Mouse (Mus musculus) skeletal muscle tissue, adult 2 months (tissue): Measurements from ENCODE around the gene Add2.

Source experiments
- DNase-seq: peaks from one replicate; pipeline ENCODE4 v3.0.0-alpha.2; 2012; ENCODE audit warnings: low read depth, low spot score

Add2 gene

DNA sequence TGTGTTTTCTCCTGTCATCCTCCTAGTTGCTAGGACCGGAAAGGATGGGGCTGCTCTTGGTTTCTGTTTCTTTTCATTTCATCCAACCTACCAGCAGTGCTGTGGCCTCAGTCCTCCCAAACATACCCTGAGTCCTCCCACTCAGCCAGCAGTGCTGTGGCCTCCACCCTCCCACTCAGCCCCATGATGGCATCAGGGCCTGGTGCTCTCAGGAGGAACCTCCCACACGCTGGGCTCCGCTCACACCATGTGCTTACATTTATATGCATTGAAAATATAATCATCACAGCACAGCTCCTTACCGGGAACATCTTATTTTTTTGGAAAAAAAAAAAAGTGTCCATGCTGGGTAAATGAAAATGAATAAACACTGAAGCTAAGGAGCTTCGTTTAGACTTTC, 20.0 kb downstream of the Add2 start:
- DNase-seq = no peak

DNA sequence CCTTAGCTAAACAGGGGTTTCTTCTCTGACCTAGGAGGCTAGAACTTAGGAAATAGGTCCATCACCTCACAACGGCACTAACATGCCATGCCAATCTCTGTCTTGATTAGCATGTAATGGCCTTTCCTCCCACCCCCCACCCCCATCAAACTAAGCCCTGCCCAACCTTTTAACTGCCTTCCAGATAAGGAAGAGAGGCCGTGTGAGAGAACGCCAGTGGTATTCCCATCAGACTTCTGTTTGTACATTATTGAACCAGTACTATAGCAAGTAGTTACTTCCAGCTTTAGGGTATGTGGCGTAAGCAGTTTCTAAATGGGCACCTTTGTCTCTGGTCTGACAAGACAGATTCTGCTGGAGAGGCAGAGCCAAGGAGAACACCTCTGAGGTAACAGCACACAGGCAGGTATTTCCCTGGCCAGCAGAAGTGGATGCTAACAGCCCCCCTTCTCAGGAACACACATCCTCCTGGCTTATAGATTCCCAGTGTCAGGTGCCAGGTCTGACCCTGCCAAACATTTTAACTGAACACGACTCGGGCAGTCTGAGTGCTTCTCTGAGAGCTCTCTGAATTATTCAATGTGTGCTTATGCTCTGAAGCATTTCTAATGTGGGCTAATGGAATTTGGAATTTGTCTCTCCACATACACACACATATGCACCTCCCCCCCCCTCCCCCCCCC, 22.2 kb downstream of the Add2 start:
- no peak for DNase-seq

DNA sequence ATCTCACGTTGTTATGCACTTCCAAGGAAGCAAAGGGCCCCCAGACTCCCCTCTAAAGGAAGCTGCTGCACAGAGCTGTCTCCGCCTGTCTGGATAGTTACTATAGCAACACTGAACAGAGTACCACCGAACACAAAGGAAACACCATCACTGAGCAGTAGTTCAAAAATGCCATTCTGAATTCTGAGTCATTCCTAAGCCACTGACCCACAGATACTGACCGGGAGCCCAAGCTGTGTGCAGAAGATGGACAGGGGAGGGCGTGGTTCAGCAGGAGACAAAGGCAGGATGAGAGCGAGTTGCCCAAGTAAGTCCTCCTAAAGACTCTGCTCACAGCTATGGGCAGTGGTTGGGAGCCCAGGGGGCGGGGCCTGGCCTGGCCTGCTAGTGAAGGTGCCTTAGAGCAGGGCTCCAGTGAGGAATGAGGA, 23.6 kb downstream of the Add2 start:
- no peak for DNase-seq

DNA sequence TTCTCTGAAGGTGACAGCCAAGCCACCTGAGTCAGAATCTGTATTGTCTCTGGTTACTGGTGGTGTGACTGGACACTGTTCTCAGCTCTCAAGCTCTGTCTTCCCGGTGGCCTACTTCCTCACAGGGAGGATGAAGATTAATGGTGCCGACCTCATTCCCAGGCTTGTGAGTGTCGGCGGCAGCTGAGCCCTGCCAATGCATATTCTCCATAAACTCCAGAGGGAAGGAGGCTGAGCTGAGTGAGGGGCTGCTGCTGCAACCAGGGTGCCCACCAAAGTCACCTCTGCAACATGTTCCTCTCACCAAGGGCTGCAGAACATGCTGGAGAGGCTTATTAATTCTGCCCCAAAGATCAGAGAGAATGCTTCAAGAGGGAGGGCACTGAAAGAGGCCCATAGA, 24.1 kb downstream of the Add2 start:
- no peak for DNase-seq

DNA sequence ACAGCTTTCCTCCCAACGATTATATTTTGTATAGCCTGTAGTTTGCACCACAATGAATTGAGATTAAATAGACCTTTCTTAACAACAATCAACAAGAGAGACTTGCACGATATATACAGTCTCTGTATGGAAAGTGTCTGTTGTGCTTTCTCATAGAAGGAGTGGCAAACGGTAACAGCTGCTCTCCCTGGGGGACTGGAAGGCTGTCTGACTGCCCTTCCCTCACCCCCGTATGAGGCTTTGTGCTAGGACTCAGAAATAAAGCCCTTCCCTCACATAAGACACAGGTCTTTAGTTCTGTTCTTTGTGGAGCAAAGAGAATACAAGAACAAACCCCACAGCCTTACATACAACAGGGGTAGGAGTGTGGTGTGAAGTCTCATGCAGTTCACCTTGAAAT, 24.6 kb downstream of the Add2 start:
- DNase-seq = no peak

DNA sequence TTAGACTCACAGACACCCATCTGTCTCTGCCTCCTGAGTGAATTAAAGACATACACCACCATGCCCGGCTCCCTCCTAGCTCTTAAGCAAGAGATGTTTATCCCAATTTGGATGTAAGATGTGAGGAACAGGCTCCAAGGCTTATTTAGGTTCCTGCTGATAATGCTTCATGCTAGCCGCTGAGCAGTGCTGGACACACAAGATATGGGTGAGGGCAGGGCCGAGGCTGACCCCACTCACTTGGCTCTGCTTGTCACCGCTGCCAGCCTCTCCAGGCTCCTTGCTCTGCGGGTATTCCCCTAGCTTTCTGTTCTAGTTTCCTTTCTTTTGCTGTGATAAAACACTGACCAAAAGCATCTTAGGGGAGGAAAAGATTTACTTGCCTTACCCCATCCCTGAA, 25.1 kb downstream of the Add2 start:
- DNase-seq = no peak

DNA sequence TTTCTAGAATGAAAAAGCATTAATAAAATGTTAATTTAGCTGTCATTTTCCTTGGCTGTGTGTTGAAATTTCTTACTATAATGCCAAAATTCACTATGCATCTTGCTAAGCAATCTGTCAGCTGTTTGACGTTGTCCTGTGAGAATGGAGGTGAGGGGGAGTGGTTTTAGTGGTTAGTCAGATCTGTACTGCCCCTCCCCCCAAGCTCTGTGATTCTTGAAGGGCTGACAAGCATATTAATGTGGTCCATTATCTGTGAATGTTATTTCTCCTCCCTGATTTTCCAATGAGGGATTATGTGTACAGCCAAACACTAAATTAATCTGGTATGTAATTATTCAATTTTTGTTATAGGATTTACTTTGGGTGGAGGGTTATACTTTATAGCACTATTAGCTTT, 30.0 kb downstream of the Add2 start:
- no peak for DNase-seq

DNA sequence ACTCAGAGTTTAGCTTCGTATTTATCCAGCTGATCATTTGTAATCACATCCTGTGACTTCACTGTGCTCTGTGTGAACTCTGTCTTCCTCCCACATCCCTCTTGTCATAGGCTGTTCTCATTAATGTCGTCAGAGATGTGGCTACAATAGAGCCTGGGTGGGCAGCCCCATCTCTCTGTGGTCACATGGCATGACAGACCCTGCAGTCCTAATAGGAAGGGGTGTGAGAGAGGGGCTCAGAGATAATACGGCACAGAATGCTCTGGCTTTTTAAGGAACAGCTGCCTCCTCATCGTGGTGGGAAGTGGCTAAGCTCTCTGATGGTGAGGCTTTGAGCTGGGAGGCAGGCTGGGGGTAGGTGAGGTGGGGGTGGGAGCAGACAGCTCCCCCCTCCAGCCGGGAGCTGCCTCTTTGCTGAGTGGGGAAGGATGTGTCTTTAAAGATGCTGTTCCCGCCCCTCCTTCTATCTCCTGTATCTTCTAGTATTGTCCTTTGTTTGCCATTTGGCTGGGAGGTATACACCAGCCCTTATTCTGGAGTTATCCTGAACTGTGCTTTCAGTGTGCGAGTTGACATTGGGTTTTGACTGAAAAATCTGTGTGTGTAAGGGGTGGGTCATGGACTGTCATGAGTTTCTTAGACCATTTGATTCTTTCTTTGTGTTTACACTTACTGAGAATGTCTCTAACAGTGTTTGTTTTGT, 30.8 kb downstream of the Add2 start:
- DNase-seq = no peak

DNA sequence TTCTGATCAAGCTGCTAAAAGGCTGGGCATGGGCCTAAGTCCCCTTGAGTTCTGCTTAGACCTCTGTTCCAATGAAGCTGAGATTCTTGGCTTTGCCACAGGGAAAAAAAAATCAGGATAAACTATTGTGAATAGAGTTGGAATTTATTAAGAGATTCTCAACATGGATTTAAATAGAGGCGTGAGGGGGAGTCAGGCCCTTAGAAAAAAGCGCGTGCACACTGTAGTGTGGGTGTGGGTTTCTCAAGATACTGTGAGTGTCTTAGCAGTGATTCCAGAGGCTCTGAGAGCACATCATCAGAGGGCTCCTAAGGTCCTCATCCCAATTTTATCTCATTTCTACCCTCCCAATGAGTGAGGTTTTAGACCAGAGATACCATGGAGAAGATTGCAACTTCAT, 31.7 kb downstream of the Add2 start:
- no peak for DNase-seq

DNA sequence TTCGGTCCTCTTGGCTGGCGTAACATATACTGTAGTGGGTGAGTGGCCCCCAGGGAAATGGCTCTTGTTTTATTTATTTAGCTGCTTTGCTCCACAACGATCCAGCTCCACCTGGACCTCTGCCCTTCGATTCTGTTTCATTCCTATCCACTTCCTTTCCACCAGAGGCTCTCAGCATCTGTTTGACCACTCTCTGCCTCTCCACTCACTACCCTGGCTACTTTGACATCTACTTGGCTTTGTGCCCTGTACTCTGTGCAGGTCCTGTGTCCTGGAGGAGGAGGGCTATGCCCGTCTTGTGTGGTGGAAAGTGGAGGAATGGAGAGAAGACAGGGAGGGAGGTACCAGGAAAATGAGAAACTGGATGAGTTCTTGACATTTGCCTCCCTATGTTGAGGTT, 33.7 kb downstream of the Add2 start:
- DNase-seq = no peak

DNA sequence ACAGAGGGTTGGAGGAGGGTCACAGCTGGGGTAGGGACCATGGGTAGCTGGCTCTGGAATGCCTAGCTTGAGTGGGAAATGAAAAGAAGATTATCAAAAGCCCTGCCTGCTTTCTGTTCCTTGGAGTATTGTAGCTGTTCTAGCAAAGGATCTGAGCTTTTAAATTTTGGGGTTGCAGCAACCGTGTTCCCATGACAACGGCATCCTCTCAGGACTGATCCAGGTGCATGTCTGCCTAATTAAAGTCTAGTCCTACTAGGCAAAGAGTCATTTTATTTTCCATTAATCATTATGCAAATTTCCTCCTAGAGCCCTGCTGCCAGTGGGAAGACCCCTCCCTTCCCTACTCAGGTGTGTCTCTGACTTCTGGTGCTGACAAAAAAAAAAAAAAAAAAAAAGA, 34.2 kb downstream of the Add2 start:
- no peak for DNase-seq

DNA sequence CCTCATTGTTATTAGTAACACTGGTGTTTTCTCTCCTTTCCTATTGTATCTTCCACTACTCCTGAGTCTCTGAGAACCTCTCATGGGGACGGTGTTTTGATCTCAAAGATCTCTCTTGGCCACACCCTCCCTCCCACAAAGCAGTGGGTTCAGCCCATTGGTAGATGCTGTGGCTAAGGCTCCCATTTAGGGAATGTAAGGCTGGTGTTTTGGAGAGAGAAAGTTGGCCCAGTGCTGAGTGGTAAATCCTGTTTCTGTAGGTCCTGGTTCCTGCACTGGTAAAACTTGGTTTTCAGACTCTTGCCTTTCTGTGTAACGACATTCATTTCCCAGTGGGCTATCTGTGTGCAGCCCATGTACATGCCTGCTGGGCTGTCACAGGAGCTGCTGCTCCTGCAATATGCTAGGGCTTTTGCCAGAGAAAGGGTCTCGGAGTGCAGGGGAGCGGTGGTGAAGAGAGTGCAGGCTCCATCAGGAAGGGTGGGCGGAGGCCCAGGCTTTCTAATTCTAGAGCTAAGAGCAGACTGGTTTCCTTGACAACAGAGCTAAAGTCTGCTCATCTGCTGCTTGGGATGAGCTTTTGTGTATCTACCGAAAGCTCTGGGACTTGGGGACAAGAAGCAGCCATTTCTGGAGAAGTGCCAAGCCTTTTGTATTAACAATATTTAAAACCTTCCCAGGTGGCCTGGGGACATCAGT, 36.0 kb downstream of the Add2 start:
- DNase-seq = no peak

DNA sequence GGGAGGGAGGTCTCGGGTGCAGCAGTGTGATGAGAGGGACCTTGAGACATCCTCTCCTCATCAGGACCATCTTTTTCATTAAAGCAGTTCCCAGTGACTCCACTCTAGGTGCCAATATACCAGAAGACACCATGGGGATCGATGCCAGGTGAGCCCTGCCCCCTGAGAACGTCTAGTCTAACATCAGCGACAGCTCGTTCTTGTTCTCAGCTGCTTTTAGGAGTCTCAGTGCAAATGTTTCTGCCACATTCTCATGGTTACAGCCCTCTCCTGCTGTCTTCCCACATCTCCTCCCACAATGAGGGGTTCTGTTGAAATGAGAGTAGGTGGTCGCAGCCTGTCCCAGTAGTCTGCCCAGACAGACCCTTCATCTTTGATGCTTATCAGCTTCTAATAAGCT, 38.2 kb downstream of the Add2 start:
- no peak for DNase-seq

DNA sequence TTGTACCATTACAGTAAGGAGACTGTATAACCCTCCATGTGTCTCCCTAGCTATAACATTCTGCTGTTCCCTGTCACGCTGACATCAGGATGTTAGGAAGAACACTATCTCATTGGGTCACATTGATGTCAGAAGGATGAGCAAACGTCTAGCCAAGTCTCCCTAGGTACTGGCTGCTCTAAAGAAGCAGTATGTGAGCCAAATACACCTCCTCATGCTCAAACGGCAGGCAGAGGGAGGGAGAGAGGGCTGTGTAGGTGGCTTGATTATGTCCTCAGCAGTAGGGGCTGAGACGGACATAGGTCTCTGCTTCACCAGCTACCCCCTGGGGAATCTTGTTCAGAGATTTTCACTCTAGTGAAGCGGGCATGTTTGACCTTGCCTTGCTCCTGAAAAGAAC, 38.7 kb downstream of the Add2 start:
- no peak for DNase-seq

DNA sequence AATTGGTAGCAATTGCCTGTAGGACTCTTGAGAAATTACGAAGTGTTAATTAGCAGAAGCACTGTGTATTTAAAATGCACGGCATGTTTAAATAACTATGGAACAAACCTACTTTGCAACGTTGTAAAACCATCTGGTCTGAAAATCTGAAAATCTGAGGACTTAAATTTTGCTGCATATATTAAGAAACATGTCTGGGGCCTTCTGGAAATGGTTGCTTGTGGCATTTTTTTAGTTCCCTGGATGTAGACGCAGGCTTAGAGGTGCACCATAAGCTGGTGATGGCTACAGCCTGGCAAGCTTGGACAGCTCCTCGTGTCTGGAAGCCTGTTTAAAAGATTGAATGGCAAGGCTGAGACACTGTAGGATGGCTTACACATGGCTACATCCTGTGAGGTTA, 40.5 kb downstream of the Add2 start:
- DNase-seq = no peak

DNA sequence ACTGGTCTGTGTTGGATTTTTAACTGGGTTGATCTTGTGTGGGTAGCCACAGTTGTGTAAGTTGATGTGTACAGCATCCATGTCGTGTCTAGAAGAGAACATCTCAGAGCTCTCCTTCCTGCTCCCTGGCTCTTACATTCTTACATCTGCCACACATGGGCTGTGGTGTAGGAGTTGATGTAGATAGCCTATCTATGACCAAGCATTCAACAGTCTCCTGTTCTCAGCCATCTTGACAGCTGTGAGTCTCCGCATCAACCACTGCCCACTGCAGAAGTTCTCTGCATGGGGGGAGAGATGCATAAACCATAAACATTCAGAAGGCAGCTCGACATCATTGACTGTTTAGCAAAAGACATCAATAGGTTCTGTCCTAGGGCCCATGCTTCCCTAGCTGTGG, 41.4 kb downstream of the Add2 start:
- no peak for DNase-seq

DNA sequence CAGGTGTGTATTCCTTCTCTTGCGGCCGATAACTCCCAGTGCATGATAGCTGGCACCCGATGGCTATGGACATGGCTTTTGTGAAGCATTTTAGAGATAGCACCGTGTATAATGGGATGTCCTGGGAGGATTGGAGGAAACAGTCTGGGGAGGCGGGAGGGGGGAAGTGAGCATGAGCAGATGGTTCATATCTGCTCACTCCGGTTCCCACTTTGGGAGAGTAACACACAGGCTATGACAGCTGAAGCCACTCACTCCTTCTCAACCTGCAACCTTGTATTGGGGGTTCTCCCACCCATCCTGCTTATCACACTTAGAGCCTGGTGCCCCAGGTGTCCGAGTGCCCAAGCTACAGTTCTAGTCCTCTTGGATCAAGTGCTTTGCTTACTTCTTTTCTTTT, 41.8 kb downstream of the Add2 start:
- no peak for DNase-seq

DNA sequence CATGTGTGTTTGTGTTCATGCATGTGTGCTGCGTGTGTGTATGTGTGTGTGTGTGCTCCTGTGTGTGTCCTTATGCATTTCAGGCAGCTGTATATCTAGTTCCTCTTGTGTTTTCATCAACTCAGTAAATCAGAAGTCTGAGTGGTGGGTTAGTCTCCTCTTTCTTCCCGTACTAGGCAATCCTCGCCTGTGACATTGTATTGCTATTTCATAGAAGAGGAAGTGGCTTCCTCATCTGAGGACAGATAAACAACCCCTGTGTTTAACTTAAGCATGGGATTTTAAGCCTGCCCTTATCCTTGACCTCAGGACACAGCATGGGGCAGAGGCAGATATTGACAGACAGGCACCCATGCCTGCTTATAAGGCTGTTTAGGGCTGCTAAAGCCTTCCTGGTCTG, 45.4 kb downstream of the Add2 start:
- DNase-seq = no peak

DNA sequence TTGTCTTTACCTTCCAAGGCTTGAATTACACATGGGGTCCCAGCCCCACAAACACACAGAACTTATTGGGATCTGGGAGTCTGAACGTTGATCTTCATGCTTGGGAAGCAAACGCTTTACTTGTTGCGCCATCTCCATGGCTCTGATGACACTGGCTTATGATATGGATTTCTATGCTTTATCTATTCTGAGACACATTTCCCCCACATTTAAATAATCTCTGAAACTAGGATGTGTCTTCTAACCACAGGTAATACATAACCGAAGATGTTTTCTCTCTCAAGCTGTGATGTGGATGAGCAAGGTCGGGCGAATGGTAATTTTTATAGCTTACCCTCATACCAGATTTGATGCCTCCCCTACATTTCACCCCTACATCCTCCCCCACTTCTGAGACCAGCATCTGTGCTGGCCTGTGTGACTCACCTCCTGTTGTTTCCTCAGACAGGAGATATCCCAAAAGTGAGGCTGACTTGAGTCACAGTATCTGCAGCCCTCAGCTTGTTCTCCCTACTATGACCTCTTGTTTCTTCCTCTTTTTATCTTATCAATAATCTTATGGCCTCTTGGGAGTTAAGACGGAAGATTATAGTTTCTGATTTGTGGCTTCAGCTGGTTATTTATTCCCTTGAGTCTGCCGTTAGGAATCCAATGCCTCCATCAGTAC, 46.2 kb downstream of the Add2 start:
- no peak for DNase-seq

DNA sequence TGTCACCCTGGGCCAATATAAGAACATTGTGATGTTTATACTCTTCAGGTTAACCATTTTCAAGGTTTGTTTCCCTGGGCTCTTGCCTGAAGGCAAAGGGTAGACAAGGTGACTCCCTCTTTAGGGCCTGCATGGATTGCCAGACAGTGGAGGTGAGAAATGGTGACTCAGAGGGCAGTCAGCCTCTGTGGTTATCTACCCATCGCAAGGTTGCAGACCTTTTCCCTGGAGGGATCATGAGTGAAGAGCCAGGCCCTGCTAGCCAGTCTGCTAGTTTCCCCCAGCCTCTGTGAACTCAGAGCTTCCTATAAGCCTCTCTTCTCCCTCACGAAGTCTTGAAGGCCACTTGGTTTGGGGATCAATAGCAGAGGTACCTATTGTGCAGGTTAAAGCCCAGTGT, 48.0 kb downstream of the Add2 start:
- no peak for DNase-seq

DNA sequence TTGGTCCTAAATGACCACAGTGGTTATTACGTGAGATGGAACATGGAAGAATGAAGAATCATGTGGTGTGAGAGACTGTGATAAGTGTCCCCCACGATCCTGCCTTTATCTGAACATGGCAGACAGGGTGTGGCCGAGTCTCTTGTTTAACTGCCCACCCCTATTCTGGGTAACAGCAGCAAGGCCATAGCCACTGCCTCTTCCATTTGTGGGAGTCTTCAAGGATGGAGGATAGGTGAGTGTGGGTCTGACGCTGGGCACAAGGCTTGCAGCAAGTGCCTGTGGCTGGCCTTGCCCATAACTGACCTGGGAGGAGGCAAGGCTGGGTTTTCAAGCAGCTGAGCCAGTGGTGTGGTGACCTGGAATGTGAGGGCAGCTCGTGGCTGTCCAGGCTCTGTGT, 49.4 kb downstream of the Add2 start:
- no peak for DNase-seq

DNA sequence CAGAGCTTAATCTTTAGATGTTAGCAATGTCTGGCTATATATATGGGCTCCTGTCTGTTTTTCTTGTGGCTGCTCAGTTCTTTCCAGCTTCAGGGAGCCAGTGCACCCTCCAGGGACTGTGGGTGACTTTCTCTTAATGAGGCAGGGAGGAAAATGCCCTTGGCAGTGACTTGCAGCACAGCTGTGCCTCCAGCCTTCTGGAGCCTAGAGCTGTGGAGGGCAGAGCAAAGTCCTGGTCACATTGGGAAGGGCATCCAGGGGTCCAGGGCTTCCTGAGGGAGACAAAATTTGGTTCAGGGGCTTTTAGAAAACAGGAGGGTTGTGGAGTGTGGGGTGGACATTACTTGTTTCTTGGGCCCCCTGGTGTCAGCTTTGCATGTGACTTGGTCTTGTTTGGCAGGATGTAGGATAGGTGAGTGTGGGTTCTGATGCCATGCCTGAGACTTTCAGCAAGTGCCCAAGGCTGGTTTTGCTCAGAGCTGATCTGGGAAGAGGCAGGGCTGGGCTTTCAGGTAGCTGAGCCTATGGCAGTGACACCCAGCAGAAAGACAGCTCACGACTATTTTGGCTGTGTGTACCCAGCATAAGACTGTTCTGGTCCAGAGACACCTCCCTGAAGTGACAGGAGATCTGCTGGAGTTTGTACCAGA, 50.0 kb downstream of the Add2 start:
- no peak for DNase-seq
